Mouse (Mus musculus) limb, embryonic 11.5 days (tissue): ENCODE measurements at regions not wholly inside any gene's neighbourhood (a gene's known extent, or its start where the extent isn't known, plus 50 kb on each side); places are given as distances from the start of the nearest gene placed in this dataset.

Experiments
- ATAC-seq: fragments of 200-750 bp; cut with Nextera tagmentation; 2 replicates; pipeline ENCODE4 v1.8.0; 2017; ENCODE audit warnings: low read depth; ENCODE audit not compliant: insufficient number of reproducible peaks, low FRiP score, low TSS enrichment
- DNase-seq: peaks from one replicate; pipeline ENCODE4 v3.0.0-alpha.2; 2015; ENCODE audit warnings: low spot score
- H3K27ac ChIP-seq: fragments of 300-500 bp; sonication (generic); replicated peaks from 2 replicates; pipeline ENCODE4 v1.5.1; 2014; ENCODE audit warnings: low read depth, mild to moderate bottlenecking, low read length
- H3K27me3 ChIP-seq: fragments of 300-500 bp; sonication (generic); 2 replicates; pipeline ENCODE4 v1.6.1; 2014; ENCODE audit warnings: mild to moderate bottlenecking, low read length, mixed read lengths; ENCODE audit not compliant: control insufficient read depth, insufficient read depth
- H3K36me3 ChIP-seq: fragments of 300-500 bp; sonication (generic); 2 replicates; pipeline ENCODE4 v1.6.1; 2014; ENCODE audit warnings: mild to moderate bottlenecking, low read length, moderate library complexity, mixed read lengths; ENCODE audit not compliant: control insufficient read depth, insufficient read depth
- H3K4me1 ChIP-seq: fragments of 300-500 bp; sonication (generic); 2 replicates; pipeline ENCODE4 v1.6.1; 2014; ENCODE audit warnings: low read length, mixed read lengths; ENCODE audit not compliant: control insufficient read depth, insufficient read depth
- H3K4me2 ChIP-seq: fragments of 300-500 bp; sonication (generic); 2 replicates; pipeline ENCODE4 v1.6.1; 2014; ENCODE audit warnings: low read depth, mild to moderate bottlenecking, moderate library complexity; ENCODE audit not compliant: severe bottlenecking
- H3K4me3 ChIP-seq: fragments of 300-500 bp; sonication (generic); 2 replicates; pipeline ENCODE4 v1.5.1; 2014; ENCODE audit warnings: low read depth, low read length
- H3K9ac ChIP-seq: fragments of 300-500 bp; sonication (generic); 2 replicates; pipeline ENCODE4 v1.6.1; 2014; ENCODE audit warnings: mild to moderate bottlenecking, low read length
- H3K9me3 ChIP-seq: fragments of 300-500 bp; sonication (generic); 2 replicates; pipeline ENCODE4 v1.6.1; 2016; ENCODE audit warnings: low read length; ENCODE audit not compliant: control insufficient read depth
- WGBS: fragments of 180-500 bp; shearing (Covaris S2); extraction: QIAGEN DNeasy Blood & Tissue Kit; methylation state at CpG from one replicate; pipeline ENCODE4 v1.1.7; 2014; 5-methylcytosine and 5-hydroxymethylcytosine counted together

GRCm38 (mm10) chr10:118592648-118593368, 152.0 kb downstream of the Ifng start:
- 32% methylated on average over 16 of the region's 16 CpGs for WGBS
- ATAC-seq, result no peak

GRCm38 (mm10) chr10:118596206-118596605, 155.4 kb downstream of the Ifng start:
- no peak overlapping the region for H3K27ac ChIP-seq
- 64% methylated on average over 8 of the region's 8 CpGs for WGBS
- no peaks in the 10 kb centered on the region for H3K9me3 ChIP-seq
- no peaks in the 10 kb centered on the region for H3K27me3 ChIP-seq
- H3K9ac ChIP-seq, result no peak overlapping the region
- H3K4me1 ChIP-seq, result no peaks in the 10 kb centered on the region
- no peak overlapping the region for H3K4me3 ChIP-seq
- no peaks in the 10 kb centered on the region for H3K36me3 ChIP-seq
- no peak overlapping the region for H3K4me2 ChIP-seq
- DNase-seq (no peak), ATAC-seq (no peak)

More at GRCm38 (mm10) chr10:118592648-118593368, 152.0 kb downstream of the Ifng start:
- no peaks in the 10 kb centered on the region for H3K36me3 ChIP-seq
- no peaks in the 10 kb centered on the region for H3K9me3 ChIP-seq
- no peaks in the 10 kb centered on the region for H3K4me1 ChIP-seq
- H3K4me3 ChIP-seq, result no peak overlapping the region
- peak; percentile 86 for DNase-seq
- H3K27ac ChIP-seq, result no peak overlapping the region
- no peak overlapping the region for H3K4me2 ChIP-seq
- H3K9ac ChIP-seq, result no peak overlapping the region
- H3K27me3 ChIP-seq, result no peaks in the 10 kb centered on the region

GRCm38 (mm10) chr10:118598497-118598896, 157.7 kb downstream of the Ifng start:
- no peak overlapping the region for H3K27ac ChIP-seq
- ATAC-seq, result no peak
- WGBS, result 80% methylated on average over 4 of the region's 4 CpGs
- no peak overlapping the region for H3K9ac ChIP-seq
- H3K4me3 ChIP-seq, result no peak overlapping the region
- no peak overlapping the region for H3K4me2 ChIP-seq
- no peaks in the 10 kb centered on the region for H3K36me3 ChIP-seq
- no peaks in the 10 kb centered on the region for H3K4me1 ChIP-seq
- H3K27me3 ChIP-seq, result no peaks in the 10 kb centered on the region
- H3K9me3 ChIP-seq, result no peaks in the 10 kb centered on the region
- no peak for DNase-seq

DNA sequence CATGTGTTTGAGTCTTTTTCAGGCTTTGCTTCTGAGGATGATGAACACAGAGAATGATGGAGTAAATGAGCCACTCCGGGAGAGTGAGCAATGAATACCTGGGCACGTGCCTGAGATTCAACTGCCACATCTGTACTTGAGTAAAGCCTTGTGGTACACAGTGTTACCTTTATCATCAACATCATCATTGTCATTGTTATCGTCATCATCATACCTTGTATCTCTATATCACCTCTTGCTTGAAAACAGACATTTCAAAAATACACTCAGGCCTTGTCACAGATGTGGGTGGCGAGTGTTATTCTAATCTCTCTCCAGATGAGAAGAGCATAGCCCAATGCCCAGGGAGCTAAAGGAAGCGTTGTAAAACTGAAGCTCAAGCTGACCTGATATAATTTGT, 158.4 kb downstream of the Ifng start:
- H3K4me2 ChIP-seq, result no peak overlapping the region
- no peak overlapping the region for H3K9ac ChIP-seq

GRCm38 (mm10) chr10:118599610-118600009, 158.8 kb downstream of the Ifng start:
- Histone ChIP-seq H3K4me1 (no peaks in the 10 kb centered on the region), H3K9ac (no peak overlapping the region), H3K27me3 (no peaks in the 10 kb centered on the region), H3K4me3 (no peak overlapping the region), H3K4me2 (no peak overlapping the region), H3K27ac (no peak overlapping the region), H3K36me3 (no peaks in the 10 kb centered on the region), H3K9me3 (no peaks in the 10 kb centered on the region)
- ATAC-seq (no peak), DNase-seq (no peak)
- 89% methylated on average over 4 of the region's 4 CpGs for WGBS

More for the DNA sequence above, 158.4 kb downstream of the Ifng start:
- Histone ChIP-seq H3K27ac (no peak overlapping the region), H3K9me3 (no peaks in the 10 kb centered on the region), H3K36me3 (no peaks in the 10 kb centered on the region), H3K27me3 (no peaks in the 10 kb centered on the region), H3K4me1 (no peaks in the 10 kb centered on the region), H3K4me3 (no peak overlapping the region)
- 85% methylated on average over 5 of the region's 5 CpGs for WGBS
- no peak for DNase-seq
- no peak for ATAC-seq

DNA sequence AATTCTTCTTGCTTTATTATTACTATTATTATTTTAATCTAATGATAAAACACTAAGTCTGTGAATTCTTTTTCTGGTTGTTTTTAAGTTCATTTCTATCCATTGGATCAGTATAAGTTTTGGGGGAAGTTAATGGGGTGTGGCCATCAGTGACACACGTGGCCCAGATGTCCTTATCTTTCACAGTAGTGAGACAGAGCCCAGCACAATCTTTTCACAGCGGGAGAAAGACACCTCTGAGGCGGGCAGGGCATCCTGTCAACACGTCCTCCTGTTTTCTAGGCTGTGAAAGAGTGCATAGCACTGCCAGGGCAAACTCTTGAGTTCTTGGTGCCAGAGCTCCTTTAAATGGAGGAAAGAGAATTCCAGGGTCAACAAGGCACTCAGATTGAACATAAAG, 162.1 kb downstream of the Ifng start:
- WGBS, result 66% methylated on average over 4 of the region's 4 CpGs
- no peak overlapping the region for H3K9ac ChIP-seq
- DNase-seq (no peak), ATAC-seq (no peak)
- no peak overlapping the region for H3K27ac ChIP-seq
- no peaks in the 10 kb centered on the region for H3K9me3 ChIP-seq
- no peaks in the 10 kb centered on the region for H3K4me1 ChIP-seq
- no peak overlapping the region for H3K4me2 ChIP-seq
- no peaks in the 10 kb centered on the region for H3K27me3 ChIP-seq
- no peaks in the 10 kb centered on the region for H3K36me3 ChIP-seq
- no peak overlapping the region for H3K4me3 ChIP-seq

DNA sequence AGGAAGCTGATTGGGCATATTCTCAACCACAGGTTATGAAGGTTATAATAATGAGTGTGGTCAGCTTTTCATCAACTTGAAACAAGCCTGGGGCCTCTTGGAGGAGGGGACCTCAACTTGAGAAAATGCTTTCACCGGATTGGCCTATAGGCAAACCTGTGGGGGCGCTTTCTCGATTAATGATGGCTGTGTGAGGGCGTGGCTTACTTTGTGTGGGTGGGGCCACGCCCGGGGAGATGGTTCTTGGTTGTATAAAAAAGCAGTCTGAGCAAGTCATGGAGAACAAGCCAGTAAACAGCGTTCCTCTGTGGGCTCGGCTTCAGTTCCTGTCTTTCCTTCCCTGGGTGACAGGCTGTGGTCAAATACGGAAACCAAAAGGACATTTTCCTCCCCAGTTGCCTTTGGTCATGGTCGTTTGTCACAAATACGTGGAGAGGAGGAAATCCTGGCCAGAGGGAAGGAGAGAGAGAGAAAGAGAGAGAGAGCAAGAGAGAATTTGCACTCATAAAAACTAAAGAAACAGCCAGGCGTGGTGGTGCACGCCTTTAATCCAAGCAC, 163.1 kb downstream of the Ifng start:
- Histone ChIP-seq H3K4me2 (no peak overlapping the region), H3K36me3 (no peaks in the 10 kb centered on the region), H3K4me1 (no peaks in the 10 kb centered on the region), H3K27me3 (no peaks in the 10 kb centered on the region), H3K9me3 (no peaks in the 10 kb centered on the region), H3K9ac (no peak overlapping the region), H3K27ac (no peak overlapping the region), H3K4me3 (no peak overlapping the region)
- DNase-seq (no peak), ATAC-seq (no peak)
- WGBS, result 80% methylated on average over 13 of the region's 13 CpGs

GRCm38 (mm10) chr10:118605156-118605821, 164.4 kb downstream of the Ifng start:
- Histone ChIP-seq H3K27me3 (no peaks in the 10 kb centered on the region), H3K27ac (no peak overlapping the region), H3K4me3 (no peak overlapping the region), H3K9me3 (no peaks in the 10 kb centered on the region), H3K36me3 (no peaks in the 10 kb centered on the region), H3K9ac (no peak overlapping the region), H3K4me2 (no peak overlapping the region), H3K4me1 (no peaks in the 10 kb centered on the region)
- DNase-seq (no peak), ATAC-seq (no peak)
- 92% methylated on average over 10 of the region's 10 CpGs for WGBS
